Mouse (Mus musculus): ENCODE measurements around the gene Inpp1.

DNA sequence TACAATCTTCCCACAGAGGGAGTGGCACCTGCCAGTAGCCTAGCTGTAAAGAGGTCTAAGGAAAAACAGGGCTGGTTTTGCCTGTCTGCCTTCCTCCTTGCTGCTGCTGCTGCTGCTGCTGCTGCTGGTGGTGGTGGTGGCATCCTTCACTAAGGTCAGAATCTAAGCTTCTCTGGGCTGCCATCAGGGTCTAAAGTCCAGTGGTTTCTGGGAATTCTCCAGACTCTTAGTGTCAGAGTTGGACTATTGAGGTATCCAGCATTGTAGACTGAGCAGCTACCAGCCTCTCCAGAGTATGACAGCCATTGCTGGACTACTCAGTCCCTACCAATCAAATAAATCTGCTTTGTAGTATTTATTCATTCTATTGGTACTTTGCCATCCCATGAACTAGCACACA lies 24.8 kb downstream of the Inpp1 start:
- TF ChIP-seq POLR2A (IDR thresholded peaks at IDR 0.05; ENCODE audit: extremely low read depth, insufficient read depth, low read length) (no peak), CTCF (IDR thresholded peaks at IDR 0.05; ENCODE audit: extremely low read depth, insufficient read depth, low read length) (no peak)

Data from cortical plate, adult 2 months (tissue).